Mouse (Mus musculus) brown adipose tissue, adult 24 weeks (tissue): ENCODE results near the gene Cxcl17. TPM values are rescaled to one million over a fixed set of nuclear protein-coding genes. Genes with fewer than 3 reads are reported as not detected.
"Not testable (repeated sequence)": the region's sequence is repeated elsewhere in the genome, so short reads cannot be mapped to it uniquely, and the experiment has no call there.

Experiments
- H3K27ac ChIP-seq: fragments of 200-500 bp; replicated peaks from 2 replicates; pipeline ENCODE4 v1.5.1; 2012; ENCODE audit warnings: low read depth, mild to moderate bottlenecking, low read length
- H3K4me1 ChIP-seq: fragments of 200-500 bp; 2 replicates; pipeline ENCODE4 v1.6.1; 2012; ENCODE audit warnings: low read length, mixed read lengths; ENCODE audit not compliant: control insufficient read depth, insufficient read depth, insufficient read length
- H3K4me3 ChIP-seq: fragments of 200-500 bp; 2 replicates; pipeline ENCODE4 v1.5.1; 2012; ENCODE audit warnings: low read depth, mild to moderate bottlenecking, low read length, moderate library complexity; ENCODE audit not compliant: insufficient read depth
- polyA plus RNA-seq: library from polyadenylated mRNA; stranded (reverse); fragments of >200 nt; gene quantifications from 2 replicates; pipeline ENCODE4 v1.2.4, GENCODE M21; 2012; ENCODE audit not compliant: missing spikeins, insufficient read depth, insufficient read length

Cxcl17 gene
- not detected in 2 replicates for polyA plus RNA-seq

- H3K27ac ChIP-seq: no peak within 1 kb of the TSS
- H3K4me1 ChIP-seq: no peaks in the 10 kb centered on the region
- no peak within 1 kb of the TSS for H3K4me3 ChIP-seq
Measured at GRCm38 (mm10) chr7:25412833-25413441, at the start of gene Cxcl17. TSS of gene Cxcl17 (minus strand) at chr7:25412886.

- H3K4me3 ChIP-seq, H3K27ac ChIP-seq, H3K4me1 ChIP-seq: not testable (repeated sequence)
Measured at GRCm38 (mm10) chr7:25462033-25462337, 49.3 kb upstream of the Cxcl17 start.

GRCm38 (mm10) chr7:25461336-25462032 is 48.8 kb upstream of the Cxcl17 start:
- not testable (repeated sequence) for H3K4me1 ChIP-seq, H3K4me3 ChIP-seq, H3K27ac ChIP-seq

- Histone ChIP-seq H3K27ac (no peak overlapping the region), H3K4me1 (peaks cover 3% of the 10 kb centered on the region; the same call in 1 of the 2 replicates), H3K4me3 (no peak overlapping the region)
Measured at GRCm38 (mm10) chr7:25452103-25452502, 39.4 kb upstream of the Cxcl17 start.

- H3K4me1 ChIP-seq: peaks cover 3% of the 10 kb centered on the region; the same call in 1 of the 2 replicates
- no peak overlapping the region for H3K4me3 ChIP-seq
- no peak overlapping the region for H3K27ac ChIP-seq
Measured at GRCm38 (mm10) chr7:25449913-25450890, 37.5 kb upstream of the Cxcl17 start.

- Histone ChIP-seq H3K4me3 (no peak overlapping the region), H3K4me1 (peaks cover 16% of the 10 kb centered on the region), H3K27ac (no peak overlapping the region)
Measured at GRCm38 (mm10) chr7:25440816-25441153, 28.1 kb upstream of the Cxcl17 start.

- no peak overlapping the region for H3K27ac ChIP-seq
- no peak overlapping the region for H3K4me3 ChIP-seq
- peaks cover 21% of the 10 kb centered on the region for H3K4me1 ChIP-seq
Measured at GRCm38 (mm10) chr7:25439978-25440815, 27.5 kb upstream of the Cxcl17 start.

GRCm38 (mm10) chr7:25439124-25439822 is 26.6 kb upstream of the Cxcl17 start:
- H3K27ac ChIP-seq: no peak overlapping the region
- H3K4me1 ChIP-seq: peaks cover 28% of the 10 kb centered on the region
- no peak overlapping the region for H3K4me3 ChIP-seq

- Histone ChIP-seq H3K4me3 (no peak overlapping the region), H3K4me1 (peaks cover 41% of the 10 kb centered on the region), H3K27ac (peak overlapping the region; percentile 95)
Measured at GRCm38 (mm10) chr7:25436704-25437103, 24.0 kb upstream of the Cxcl17 start.

GRCm38 (mm10) chr7:25436226-25436625 is 23.5 kb upstream of the Cxcl17 start:
- Histone ChIP-seq H3K4me3 (no peak overlapping the region), H3K4me1 (peaks cover 41% of the 10 kb centered on the region), H3K27ac (peak overlapping the region; percentile 95)

- H3K4me1 ChIP-seq: peaks cover 41% of the 10 kb centered on the region
- H3K4me3 ChIP-seq: no peak overlapping the region
- peak overlapping the region; percentile 95 for H3K27ac ChIP-seq
Measured at GRCm38 (mm10) chr7:25435546-25435851, 22.8 kb upstream of the Cxcl17 start.

- Histone ChIP-seq H3K27ac (peak overlapping the region; percentile 95), H3K4me3 (no peak overlapping the region)
Measured at GRCm38 (mm10) chr7:25434654-25435545, 22.2 kb upstream of the Cxcl17 start.

GRCm38 (mm10) chr7:25433781-25434560 is 21.3 kb upstream of the Cxcl17 start:
- H3K4me1 ChIP-seq: peaks cover 34% of the 10 kb centered on the region
- peak overlapping the region; percentile 91 for H3K27ac ChIP-seq
- no peak overlapping the region for H3K4me3 ChIP-seq

More at GRCm38 (mm10) chr7:25434654-25435545, 22.2 kb upstream of the Cxcl17 start:
- H3K4me1 ChIP-seq: peaks cover 35% of the 10 kb centered on the region
